Mouse (Mus musculus): ENCODE results near the gene Eomes.

Eomes gene

DNA sequence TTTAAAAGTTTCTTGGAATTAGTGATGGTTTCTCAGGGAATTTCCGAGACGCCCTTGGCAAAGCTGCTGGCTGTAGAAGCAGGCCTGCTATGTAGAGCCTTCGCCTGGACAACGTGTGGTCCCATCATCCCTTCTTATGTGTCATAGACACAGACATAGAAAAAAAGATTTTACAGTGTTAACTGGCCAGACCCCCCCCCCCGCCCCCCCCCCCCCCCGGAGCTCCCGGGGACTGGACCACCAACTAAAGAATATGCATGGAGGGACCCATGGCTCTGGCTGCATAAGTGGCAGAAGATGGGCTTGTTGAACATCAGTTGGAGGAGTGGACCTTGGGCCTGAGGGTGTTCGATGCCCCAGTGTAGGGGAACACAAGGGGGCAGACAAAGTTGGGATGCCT is 39.6 kb downstream of the Eomes start:
- DNase-seq (ENCODE audit: low spot score in 2 of 2) = no peak

DNA sequence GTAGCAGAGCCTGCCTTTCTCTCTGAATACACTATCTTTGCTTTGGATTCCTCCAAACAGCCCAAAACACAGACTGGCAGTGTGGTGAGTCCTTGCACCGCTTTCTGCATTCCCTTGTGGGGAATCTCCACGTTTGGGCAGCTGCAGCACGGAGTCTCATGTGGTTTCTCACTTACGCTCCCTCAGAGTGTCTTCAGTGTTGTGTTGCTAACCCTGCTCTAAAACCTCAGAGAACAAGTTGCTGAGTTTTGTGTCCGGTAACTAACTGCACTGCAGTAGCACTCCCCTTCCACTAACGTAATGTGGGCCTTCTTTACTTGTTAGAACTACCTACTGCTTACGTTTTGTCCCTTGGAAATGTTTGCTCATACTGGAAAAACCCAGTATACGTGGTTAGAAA is 41.1 kb downstream of the Eomes start:
- no peak for DNase-seq (ENCODE audit: low spot score in 2 of 2)

DNA sequence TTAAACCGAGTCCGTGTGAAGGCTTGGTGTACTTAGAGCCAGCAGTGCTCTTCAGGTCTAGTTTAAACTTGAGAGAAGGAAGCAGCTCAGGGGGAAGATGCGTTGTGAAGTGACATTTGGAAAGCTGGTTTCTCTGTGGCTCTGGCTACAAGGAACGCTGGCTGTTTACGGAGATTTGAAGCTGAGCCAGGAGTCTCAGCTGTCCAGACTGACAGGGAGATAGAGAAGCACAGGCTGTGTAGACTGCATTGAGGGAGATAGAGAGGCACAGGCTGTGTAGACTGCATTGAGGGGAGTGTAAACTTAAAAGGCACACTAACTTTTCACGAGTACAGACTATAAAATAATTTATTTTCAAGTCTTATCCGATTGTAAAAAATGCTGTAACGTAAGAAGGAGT is 42.0 kb downstream of the Eomes start:
- no peak for DNase-seq (ENCODE audit: low spot score in 2 of 2)

DNA sequence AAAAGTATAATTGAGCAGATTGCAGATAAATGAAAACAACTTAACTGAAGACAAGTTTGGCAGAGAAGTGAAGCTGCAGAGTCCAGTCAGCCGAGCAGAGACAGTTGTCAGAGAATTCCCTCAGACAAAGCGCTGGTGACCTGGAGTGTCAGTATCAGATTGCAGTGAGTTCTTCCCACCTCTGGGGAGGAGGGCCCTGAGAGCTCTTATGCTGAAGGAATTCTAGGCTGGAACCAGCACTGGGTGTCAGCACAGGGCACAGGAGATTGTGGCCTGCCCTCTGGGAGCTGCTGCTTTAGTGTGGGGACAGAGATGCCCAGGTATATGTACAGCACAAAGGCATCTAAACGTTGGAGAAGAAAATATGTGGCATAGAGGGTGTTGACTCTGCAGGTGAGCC is 42.8 kb downstream of the Eomes start:
- no peak for DNase-seq (ENCODE audit: low spot score in 2 of 2)

DNA sequence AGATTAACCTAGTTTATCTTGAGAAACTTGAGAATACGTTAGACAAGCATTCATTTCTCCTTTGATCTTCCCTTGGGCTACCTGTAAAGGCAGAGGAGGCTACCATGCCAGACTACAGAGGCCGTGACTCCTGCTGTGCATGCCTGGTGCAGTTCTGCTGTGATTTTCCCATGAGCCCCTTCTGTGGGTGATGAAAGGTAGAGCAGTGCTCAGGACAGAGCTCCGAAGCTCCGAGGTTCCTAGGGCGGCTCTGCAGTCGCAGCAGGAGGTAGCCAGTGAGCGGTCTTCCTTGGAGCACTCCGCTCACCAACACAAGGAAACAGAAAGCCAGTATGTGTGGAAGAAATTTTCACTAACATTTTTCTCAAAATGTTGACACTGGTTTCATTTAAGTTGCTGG is 43.6 kb downstream of the Eomes start:
- no peak for DNase-seq (ENCODE audit: low spot score in 2 of 2)

DNA sequence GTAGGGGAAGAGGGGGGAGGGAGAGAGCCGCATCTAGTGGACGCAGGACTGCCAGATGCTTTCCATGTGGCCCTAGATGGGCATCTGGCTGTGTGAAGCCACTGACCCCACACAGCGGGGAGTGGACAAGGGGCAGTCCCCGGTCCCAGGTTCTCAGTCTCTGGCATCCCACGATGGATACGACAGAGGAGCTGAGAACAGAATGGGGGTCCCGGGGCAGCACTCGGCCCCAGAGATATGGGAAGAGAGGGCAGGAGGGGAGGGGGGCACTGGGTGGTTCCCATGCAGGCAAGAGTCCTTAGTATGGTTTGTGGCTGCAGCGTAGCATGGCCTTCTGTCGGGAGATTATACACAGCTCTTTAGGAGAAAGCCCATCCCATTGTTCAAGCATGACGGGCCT is 45.7 kb downstream of the Eomes start:
- DNase-seq (ENCODE audit: low spot score in 2 of 2) = no peak

DNA sequence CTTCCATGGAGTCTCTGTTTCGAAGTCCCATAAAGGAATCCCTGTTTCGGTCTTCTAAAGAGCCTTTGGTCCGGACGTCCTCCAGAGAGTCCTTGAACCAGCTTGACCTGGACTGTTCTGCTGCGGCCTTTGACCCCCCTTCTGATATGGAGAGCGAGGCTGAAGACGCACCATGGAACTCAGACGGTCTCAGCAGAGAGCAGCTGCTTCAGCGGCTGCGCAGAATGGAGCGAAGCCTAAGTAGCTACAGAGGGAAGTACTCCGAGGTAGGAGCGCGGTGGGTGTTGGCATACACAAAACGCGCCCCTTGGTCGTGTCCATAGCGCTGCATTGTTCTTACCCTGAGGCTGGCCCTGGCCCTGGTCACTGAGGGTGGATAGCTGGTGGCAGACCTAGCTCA is 49.0 kb downstream of the Eomes start:
- DNase-seq (ENCODE audit: low spot score in 2 of 2) = no peak

DNA sequence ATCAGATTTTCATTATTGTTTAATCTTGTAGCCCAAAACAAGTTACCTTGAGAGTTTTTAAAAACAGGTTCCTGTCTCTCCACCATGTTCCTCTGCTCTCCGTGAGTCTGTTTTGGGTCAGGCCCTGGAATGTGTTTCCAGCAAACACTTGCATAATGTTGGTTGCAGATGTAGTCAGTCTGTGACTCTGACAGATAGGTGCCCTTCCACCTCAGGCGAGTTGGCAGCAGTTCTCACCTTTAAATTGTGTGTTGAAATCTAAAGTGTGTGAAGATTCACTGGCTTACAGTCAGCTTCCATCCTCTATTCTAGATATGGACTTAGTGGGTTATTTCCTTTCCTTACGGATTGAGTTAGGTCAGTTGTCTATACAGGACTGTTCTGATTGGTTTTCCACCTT is 51.8 kb downstream of the Eomes start:
- no peak for DNase-seq (ENCODE audit: low spot score in 2 of 2)

DNA sequence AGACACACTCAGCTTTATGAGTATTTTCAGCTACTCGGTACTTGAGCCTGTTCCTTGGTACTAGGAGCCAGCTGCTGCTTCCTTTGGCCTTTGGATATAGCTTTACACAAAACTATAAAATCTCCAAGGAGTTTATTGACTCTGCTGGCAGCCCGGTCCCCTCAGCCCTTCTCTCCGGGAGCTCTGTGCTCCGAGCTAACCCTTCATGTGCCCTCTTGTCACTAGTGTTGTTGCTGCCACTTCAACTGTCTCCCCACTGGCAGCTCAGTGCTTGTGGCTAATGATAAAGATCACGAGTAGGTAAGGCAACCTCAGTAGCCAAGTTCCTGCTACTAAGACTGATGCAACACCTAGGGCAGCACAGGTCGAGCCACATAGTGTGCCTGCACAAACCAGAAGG is 52.7 kb downstream of the Eomes start:
- DNase-seq (ENCODE audit: low spot score in 2 of 2) = no peak

DNA sequence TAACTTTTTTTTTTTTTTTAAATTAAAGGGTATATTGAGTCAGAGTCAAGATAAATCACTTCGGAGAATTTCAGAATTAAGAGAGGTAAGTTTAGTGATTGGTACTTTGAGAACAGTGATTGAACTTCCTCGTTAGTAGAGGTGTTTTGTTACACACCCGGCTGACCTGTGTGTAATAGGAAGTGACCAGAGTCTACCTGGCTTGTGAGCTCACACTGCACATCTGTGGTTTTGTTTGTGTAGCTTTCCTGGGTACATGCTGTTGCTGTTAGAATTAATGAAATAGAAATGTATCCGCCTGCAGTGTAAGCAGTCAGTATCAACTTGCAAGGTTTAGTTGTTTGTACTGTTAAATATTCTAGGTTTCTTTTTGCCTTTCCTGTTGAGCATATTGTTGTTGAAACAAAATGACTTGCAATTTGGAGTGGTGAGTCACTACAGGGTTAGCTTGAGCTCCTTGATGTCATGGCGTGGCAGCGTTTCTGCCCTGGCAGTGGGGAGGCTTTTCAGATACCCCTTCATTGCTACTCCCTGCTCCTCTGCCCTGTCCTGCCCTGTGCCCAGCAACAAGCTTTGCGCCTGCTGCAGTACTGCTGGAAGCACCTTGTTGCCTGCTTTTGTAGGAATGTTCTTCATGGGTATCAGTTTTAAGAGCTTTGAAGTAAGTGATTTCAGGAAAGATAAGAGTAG is 54.6 kb downstream of the Eomes start:
- no peak for DNase-seq (ENCODE audit: low spot score in 2 of 2)
